Mouse (Mus musculus) retina, postnatal 1 day (tissue): ENCODE measurements at regions not wholly inside any gene's neighbourhood (a gene's known extent, or its start where the extent isn't known, plus 50 kb on each side); places are given as distances from the start of the nearest gene placed in this dataset.

ENCODE experiments used
- DNase-seq: peaks from one replicate; pipeline ENCODE4 v3.0.0-alpha.2; 2012

DNA sequence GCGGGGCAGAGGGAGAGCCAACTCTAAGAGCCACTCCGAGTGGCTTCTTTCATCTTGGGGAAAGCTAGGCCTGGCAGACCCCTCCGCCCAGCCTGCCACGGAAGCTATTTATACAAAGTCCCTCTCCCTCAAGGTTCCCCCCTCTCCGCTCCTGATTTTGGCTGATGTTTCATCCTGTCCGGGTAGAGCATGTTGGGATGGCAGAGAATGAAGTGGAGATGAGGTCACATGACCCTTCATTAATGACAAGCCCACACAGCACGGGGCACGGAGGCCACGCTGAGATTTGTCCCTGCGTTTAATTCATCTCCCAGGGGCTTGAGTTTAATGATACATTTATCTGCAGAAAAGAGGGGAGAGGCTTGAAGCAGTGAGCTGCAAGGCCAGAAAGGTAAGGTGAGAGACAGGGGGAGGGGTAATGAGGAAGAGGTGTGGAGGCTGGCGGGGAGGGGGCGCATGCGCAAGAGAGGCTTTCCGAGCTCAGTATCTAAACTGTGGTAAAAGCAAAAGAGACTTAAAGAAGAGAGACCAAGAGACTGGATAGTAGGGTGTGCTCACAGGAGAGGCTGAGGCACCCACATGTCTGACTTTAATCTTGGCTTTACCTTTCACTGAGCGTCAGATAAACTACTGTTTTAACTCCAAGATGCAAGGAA lies 111.7 kb downstream of the Chst1 start:
- DNase-seq, result peak; percentile 56

DNA sequence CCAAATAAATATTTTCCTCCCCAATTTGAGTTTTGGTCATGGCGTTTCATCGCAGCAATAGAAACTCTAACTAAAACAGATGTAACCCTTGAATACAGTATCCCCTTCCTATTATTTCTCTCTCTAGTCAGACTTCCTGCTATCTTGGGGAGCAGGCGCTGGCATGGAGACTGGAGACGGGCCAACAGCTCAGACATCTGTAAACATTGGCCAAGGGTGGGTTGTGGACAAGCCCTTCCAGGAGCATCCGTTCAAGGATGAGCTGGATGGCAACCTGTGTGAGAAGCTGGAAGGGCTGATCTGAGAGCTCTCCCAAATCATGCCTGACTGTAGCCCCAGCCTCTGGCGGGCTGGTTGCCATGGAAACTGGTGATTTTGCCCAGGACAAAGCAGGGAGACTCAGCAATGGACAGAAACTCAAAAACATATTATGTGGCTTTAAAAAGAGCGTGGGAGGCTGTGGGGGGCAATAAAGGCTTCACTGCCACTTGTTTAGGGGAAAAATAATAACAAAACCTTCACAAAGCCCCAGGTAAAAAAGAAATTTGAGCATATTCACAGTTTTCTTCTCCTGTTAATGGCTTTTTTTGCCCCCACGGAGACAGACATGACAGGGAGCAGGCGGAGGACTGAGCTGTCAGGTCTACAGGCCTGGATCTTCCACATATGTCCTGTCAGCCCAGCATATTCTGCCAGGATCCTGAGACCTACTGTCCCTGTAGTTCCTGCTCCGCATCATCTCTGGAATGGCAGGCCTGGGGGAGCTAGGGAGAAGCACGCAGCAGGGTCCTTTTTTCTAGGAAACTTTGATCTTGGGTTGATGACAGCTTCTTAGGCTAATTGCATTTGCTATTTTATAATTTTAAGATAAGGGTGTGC lies 113.0 kb downstream of the Chst1 start:
- no peak for DNase-seq

DNA sequence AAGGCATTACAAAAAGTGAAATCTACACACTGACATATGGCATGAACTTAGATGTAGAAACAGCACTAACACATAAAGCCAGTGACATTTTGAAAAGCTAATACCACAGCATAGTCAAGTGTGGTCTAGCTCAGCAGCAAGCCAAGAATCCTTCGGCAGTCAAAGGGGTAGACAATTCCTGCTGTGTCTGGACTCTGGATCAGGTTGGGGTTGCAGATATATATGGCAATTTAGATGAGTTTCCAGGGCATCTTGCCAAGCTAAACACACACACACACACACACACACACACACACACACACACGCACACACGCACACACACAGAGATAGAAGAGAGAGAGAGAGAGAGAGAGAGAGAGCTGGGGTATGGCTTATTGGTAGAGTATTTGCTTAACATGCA lies 118.2 kb downstream of the Chst1 start:
- DNase-seq, result no peak

GRCm38 (mm10) chr2:92721951-92722350 lies 122.4 kb downstream of the Chst1 start:
- DNase-seq, result no peak

DNA sequence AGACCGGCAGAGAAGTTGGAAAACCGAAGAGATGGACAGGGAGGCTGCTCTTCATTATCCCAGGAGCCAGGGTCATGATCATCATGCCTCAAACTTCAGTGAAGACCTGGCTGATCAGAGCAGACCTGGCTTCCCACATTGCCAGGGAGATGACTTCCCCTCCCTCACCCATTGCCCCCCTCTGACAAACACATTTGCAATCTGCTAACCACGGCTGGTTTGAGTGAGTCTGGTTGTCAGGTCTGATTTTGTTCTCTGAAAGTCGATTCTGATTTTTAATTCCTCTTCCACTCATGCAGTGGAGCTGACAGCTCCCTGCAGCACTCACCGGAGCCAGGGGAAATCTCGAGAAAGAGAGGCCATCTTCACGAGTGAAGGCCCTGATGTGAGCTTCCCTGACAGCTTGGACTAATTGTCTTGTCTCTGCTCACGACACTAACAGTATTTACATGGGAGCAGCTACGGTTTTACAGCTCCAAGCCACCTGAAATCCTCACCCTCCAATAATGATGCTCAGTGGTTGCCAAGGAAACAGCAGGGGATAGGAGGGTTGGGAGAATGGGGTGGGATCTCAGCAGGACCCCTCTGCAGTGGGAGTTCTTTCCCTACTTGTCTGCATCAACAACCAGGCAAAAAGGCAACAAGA lies 124.2 kb downstream of the Chst1 start:
- DNase-seq, result peak; percentile 86

DNA sequence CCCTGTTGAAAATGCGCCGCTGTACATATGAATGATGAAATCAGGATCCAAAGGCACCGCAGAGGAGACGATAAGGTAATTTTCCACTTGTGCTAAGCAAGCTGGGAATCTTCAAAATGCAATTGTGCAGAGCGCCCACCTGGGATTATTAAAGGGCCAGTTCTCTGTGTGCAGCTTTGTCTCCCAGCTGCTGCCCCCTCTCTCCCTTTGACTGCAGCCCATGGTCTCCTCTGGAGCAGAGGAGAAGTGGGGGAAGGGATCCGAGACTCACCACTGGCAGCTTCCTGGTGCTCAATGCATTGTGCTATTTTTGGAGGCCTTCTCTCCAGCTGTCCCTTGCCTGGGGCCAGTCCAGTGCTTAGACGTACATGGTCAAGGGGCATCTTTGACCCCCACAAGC lies 127.1 kb downstream of the Chst1 start:
- DNase-seq, result peak; percentile 68

DNA sequence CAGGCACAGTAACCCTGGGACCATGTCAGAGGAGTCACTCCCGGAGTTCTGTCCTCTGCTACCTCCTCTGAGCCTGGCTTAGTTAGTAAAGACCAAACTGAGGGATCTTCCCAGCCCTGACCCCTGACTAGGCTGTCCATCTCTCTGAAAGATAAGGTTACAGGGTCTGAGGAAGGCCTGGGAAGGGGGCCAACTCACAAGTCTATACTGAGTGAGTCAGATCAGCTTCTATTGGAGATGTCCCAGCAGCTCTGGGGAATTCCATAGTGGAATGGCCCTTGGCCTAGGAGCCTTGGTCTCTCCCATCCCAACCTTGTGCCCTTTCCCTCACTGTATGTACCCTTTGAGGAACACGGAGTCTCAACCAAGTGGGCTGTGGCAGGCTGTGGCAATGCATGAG lies 127.7 kb downstream of the Chst1 start:
- no peak for DNase-seq

DNA sequence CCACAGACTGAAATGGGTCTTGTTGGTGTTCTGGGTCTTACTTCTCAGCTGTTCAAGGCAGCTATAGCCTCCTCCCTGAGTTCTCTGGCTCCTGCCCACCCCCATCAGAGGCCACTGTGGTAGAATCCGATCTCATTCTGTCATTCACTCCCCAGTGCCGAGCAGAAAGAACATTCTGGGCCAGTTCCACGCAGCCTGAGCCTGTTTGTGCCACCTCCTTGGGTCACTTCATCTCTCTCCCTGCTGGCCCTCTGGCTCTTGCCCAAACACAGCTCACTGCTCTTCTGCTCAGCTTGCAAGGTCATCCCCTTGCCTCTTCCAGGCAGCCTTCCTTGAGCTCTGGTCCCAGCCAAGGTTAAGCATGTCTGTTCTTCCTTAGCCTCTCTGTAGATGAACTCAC lies 128.9 kb downstream of the Chst1 start:
- DNase-seq, result no peak

GRCm38 (mm10) chr2:92730371-92730770 lies 130.9 kb downstream of the Chst1 start:
- DNase-seq, result no peak

DNA sequence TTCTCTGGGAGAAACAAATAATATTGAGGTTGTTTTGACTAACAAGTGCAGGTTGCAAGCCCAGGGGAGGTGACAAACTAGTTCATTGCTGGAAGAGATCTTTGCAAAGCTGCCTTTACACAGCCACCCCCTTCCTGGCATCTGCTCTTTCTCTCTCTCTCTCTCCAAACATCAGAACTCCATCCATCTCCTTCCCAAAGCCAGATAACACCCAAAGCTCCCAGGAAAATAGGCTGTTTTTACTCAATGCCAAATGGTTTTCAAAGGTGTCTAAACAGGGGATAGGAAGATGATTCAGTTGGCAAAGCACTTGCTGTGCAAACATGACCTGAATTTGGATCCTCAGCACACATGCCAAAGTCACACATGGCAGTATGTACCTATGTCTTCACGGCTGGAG lies 133.9 kb downstream of the Chst1 start:
- no peak for DNase-seq

DNA sequence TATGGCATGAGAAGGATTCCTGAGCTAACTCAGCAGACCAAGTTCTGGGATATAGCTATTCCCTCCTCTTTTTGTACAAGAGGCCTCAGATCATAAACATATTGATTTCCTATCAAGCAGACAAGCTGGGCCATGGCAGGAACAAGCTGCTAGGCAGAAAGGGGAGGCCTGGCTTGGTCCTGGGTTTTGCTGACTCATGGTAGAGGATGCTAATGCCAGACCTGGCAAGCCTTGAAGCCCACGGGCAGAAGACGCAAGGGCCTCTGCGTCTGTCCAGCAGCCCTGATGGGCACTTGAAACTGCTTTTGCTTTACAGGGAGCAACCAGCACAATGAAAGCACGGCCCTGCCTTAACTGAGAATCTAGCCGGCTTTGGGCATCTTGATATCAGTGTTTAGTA lies 136.3 kb downstream of the Chst1 start:
- DNase-seq, result no peak

GRCm38 (mm10) chr2:92737301-92737700 lies 137.8 kb downstream of the Chst1 start:
- DNase-seq, result no peak

DNA sequence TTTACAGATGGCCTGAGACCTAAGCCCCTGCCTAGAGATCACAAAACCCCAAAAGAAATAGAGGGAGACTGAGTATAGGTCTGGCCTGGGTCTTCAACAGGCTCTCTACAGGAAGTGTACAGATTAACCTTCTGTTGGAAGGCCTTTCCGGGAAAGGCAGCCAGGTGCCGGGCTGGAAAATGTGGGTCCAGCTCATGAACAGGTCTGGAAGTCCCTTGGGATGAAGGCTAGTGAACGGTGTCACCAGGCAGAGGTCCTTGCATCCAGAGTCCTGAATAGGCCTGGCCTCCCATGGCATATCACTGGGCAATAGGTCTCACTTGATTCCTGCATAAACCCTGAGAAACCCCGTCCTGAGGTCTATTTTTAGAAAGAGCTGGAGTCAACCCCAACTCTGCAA lies 140.1 kb downstream of the Chst1 start:
- no peak for DNase-seq

- DNase-seq, result no peak
Measured at GRCm38 (mm10) chr2:92740776-92741295, 141.3 kb downstream of the Chst1 start.

DNA sequence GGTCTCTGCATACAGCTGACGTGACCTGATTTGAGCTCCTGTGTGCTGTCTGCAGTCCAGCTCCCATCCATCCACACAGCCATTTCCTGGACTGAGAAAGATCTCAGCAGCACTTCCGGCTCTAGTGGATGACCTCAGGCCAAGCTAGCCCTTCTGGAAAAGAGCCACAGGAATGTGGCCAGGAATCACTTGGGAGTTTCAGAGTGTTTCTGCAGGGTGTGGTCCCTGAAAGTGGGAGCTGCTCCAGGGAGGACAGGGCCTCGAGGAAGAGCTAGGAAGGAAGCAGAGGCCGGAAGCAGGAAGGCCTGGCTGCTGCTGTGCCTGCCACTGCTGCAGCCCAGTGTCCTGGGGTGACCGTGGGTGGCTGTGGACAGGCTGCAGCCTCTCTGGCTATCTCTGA lies 142.5 kb downstream of the Chst1 start:
- no peak for DNase-seq

DNA sequence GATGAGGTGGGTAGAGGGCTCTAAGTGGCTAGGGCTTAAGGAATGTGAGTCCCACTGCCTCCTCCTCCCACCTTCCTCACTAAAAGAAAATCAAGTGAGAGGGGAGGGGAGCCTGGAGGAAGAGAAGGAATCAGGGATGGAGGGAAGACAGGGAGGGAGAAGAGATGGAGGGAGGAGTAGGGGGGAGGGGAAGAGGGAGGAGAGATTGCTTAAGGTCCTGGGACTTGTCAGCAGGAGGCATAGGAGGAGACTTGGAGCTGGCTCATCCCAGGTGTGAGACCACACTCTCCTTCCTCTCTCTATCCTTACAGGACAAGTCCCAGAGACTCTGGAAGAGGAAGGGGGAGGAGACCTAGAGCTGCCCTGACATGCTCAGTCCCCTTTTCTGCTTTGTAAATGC lies 143.2 kb downstream of the Chst1 start:
- DNase-seq, result no peak

DNA sequence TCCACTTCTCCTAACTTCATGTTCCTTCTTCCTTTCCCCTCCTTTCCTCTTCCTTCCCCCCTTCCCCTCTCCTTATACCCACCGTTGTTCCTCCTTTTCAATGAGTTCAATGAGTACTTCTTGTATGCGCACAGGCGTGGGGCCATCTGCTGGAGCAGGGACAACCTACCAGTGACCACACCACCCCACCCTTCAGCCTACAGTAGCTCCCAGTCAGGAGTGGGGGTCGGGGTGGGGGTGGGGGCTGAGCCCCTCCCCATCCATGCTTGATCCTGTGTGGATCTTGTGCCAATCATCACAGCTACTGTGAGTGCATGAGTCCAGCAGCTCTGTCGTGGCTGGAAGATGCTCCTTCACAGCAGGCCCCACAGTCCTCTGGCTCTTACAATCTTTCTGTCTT lies 143.6 kb downstream of the Chst1 start:
- no peak for DNase-seq

- no peak for DNase-seq
Measured at GRCm38 (mm10) chr2:92743911-92744310, 144.4 kb downstream of the Chst1 start.

GRCm38 (mm10) chr2:92747406-92747805 lies 147.9 kb downstream of the Chst1 start:
- DNase-seq, result no peak

- no peak for DNase-seq
Measured at GRCm38 (mm10) chr2:92750116-92750515, 150.6 kb downstream of the Chst1 start.

GRCm38 (mm10) chr2:92750672-92751071 lies 151.2 kb downstream of the Chst1 start:
- no peak for DNase-seq

DNA sequence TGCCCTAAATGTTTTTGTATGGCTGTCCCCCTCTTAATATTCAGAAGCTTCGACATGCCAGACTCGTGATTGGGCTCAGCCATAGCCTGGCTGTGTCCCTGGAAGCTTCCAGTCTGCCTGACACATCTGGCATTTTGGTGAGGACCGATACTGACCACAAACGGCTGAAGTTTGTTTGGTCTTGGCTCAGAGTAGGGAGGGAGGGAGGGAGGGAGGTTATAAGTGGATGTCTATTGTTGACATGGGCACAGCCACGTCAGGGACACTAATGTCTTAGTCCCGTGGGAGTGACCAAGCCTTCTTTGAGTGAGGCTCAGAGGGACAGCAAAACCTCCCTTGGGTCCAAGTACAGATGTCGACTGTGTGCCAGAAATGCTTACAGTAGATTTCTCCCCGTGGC lies 151.7 kb downstream of the Chst1 start:
- no peak for DNase-seq

- DNase-seq, result no peak
Measured at GRCm38 (mm10) chr2:92752156-92752555, 152.6 kb downstream of the Chst1 start.

GRCm38 (mm10) chr2:92752794-92753193 lies 153.3 kb downstream of the Chst1 start:
- DNase-seq, result no peak
